Mouse (Mus musculus) G1E-ER4 (cell line): ENCODE data around the gene Fam185a. TPM values are rescaled to one million over a fixed set of nuclear protein-coding genes. Genes with fewer than 3 reads are reported as not detected.

Experiments
- GATA1 ChIP-seq: IDR thresholded peaks from one replicate; pipeline ENCODE4 v1.8.0; 2012; ENCODE audit warnings: low read length, inconsistent platforms
- polyA plus RNA-seq: library from polyadenylated mRNA; stranded (reverse); fragments of >175 nt; gene quantifications from 2 replicates; pipeline ENCODE4 v1.2.3, GENCODE M21; 2012

The Fam185a gene
- polyA plus RNA-seq, 1 experiment, result 4.0 TPM

- no peak for TF ChIP-seq GATA1
These were observed 76.2 kb downstream of the Fam185a start for GRCm38 (mm10) chr5:21500941-21501340.

DNA sequence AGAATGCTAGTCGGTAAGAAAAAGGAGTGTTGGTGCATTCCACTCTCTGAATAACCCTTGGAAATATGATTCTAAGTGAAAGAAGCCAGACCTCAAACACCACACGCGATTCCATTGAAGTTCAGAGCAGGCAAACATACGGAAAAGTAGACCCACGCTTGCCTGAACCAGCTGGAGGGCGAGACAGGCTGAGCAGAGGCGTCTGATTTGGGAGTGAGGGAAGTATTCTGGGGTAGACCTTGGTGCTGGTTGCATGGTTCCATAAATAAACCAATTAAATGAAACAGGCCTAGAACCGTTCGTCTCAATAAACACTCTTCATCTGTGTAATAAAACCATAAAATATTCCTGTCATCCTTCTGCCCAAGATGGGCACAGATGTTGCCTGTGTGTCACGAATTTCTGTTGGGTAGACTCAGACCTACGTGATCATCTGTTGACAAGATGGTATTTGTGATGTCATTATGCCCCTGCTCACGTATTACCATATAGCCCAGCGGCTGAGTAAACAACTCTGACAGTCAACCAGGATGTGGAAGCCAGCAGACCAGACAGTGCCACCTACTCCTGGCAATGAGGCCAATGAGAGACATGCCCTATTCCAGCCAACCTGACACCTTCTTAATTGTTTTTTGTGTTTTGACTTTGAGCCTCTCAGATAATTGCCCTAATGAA lies 78.3 kb downstream of the Fam185a start:
- no peak for TF ChIP-seq GATA1

DNA sequence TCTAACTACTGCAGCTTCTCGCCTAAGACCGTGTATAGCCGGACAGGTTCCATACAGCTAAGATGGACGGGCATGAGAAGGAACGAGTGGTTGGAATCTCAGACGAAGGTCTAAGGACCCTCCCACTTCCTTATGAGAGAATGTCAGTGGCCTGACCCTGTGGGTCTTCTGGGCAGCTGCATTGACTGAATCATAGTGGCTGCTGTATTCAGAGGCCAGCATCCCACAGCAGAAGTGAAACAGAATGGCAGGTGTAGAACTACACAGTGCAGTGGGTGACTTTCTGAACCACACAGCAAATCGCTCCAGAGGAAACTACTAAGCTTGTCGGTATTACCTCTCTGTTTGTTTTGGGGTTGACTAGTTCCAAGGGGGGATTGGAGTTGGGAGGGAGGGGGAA lies 80.4 kb downstream of the Fam185a start:
- TF ChIP-seq GATA1, result no peak

- TF ChIP-seq GATA1, result no peak
These were observed 82.1 kb downstream of the Fam185a start for GRCm38 (mm10) chr5:21506887-21507286.

DNA sequence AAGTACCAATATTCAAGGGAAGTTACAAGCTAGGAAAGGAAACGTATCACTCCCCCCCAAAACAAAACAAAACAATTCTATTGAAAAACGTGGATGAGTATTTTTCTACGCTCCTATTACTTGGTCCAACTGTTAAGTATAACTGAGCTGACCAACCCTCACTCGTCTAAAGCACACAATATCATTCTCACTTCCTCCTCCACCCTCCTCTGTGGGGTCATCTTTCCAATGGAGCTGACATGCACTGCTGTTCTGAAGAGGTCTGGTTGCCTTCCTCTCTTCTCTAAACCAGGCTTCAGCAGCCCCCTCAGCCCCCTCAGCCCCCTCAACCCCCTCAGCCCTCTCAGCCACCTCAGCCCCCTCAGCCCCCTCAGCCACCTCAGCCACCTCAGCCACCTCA lies 85.0 kb downstream of the Fam185a start:
- TF ChIP-seq GATA1, result no peak

GRCm38 (mm10) chr5:21513363-21513762 lies 88.6 kb downstream of the Fam185a start:
- TF ChIP-seq GATA1, result no peak

DNA sequence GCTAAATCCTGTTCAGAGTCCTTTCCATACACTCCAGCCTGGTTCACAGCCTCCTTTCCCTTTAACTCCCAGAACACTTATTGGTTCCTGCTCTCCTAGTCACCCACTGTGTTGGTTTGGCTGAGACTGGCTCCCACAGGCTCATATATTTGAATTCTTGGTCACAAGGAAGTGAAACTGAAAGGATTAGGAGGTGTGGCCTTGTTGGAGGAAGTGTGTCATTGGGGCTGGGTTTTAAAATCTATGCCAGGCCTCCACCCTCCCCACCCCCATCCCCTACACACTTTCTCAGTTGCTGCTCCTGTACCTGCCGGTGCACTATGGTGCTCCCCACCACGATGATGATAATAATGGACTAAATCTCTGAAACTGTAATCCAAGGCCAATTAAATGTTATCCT lies 92.8 kb downstream of the Fam185a start:
- TF ChIP-seq GATA1, result no peak

- TF ChIP-seq GATA1, result no peak
These were observed 93.4 kb downstream of the Fam185a start for GRCm38 (mm10) chr5:21518207-21518606.

DNA sequence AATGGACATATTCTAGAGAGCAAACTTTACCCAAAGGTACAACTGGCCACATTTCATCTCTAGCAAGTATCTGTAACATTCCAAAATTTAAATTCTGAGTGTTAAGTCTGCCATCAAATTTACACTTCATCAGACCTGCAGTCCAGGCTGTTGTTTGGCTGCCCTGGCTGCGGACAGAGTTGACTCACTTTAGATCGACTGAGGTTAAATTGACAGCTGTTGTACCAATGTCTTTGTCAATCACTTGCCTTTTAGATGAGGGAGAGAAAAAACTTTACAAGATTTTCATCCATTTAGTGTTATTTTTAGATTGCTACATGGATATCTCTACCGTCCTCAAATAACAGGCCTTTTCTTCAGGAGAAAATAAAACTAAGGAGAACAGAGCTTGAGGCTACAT lies 94.4 kb downstream of the Fam185a start:
- TF ChIP-seq GATA1, result no peak

DNA sequence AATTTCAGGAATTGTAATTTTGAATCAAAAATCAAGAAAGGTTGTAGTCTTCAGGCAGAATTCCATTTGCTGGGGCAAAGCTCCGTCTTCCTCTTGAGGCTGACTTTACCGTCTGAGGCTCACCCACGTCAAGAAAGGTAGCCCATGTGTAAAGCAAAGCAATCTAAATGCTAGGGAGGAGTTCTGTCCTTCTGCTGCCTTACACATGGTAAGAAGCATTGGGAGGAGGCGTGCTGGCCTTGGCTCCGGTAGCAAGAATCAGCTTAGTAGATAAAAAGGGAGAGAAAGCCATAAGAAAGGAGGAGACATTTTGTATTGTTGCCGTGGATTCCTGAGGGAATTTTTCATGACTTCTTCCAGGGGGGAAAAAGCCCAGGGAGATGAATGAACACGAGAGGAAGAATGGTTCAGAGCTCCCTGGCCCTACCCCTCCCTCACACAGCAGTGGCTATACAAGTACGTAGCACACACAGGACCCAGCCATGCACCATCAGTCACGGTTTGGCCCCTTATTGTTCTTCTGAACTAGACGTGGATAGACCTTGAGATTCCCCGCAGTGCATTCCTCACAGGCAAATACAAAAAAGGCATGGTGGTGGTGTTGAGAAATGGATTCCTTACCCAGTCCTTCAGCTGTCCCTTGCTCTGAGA lies 102.2 kb downstream of the Fam185a start:
- TF ChIP-seq GATA1, result no peak

GRCm38 (mm10) chr5:21527488-21527911 lies 102.7 kb downstream of the Fam185a start:
- no peak for TF ChIP-seq GATA1

- TF ChIP-seq GATA1, result no peak
These were observed 103.5 kb downstream of the Fam185a start for GRCm38 (mm10) chr5:21528068-21528842.

- TF ChIP-seq GATA1, result no peak
These were observed 104.5 kb downstream of the Fam185a start for GRCm38 (mm10) chr5:21529110-21529720.

Other genes with a start within 250 kb of the Fam185a start
- gene Gsap, start 238.7 kb upstream of the Fam185a start, polyA plus RNA-seq, result not detected in 2 replicates
- 0.13 and 0.15 TPM in 2 replicates for gene Fgl2, start 52.3 kb upstream of the Fam185a start, polyA plus RNA-seq
- gene Ccdc146, start 281 bp upstream of the Fam185a start, polyA plus RNA-seq, result not detected in 2 replicates
- gene Lrrc17, start 118.6 kb downstream of the Fam185a start, polyA plus RNA-seq, result not detected in 2 replicates
- gene Fbxl13, start 220.7 kb downstream of the Fam185a start, polyA plus RNA-seq, result not detected in 2 replicates
- gene Armc10, start 220.9 kb downstream of the Fam185a start, polyA plus RNA-seq, result 35.6 and 40.6 TPM in 2 replicates